Mouse (Mus musculus): ENCODE results near the gene Bcl2. TPM values are rescaled to one million over a fixed set of nuclear protein-coding genes. Genes with fewer than 3 reads are reported as not detected.

Bcl2 gene
- polyA plus RNA-seq, 1 experiment: 10.7 TPM

DNA sequence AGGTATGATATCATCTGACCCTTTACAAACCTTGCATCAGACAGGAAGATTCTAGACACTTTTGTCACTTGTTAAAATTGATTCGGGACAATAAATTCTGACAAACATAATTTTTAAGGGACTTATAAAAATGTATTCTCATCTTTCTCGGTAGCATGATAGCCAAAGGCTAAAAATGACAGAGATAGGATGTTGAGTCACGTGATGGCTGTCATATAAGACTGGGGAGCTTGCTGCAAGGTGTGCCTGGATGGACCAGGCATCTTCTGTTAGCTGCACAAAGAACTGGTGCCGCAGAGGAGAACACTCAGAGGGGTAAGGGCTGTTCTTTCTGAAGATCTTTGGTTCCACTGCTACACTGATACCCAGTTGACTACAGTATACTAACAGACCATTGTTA lies 112.8 kb downstream of the Bcl2 start:
- DNase-seq: no peak

GRCm38 (mm10) chr1:106600841-106601240 lies 113.2 kb downstream of the Bcl2 start:
- Histone ChIP-seq H3K27ac (ENCODE audit: control insufficient read depth, insufficient read depth, low read length) (peak overlapping the region; percentile 6; the same call in 1 of the 2 replicates), H3K4me3 (ENCODE audit: control insufficient read depth, insufficient read depth, low read length) (no peak overlapping the region), H3K27me3 (ENCODE audit: control insufficient read depth, insufficient read depth, low read length) (no peaks in the 10 kb centered on the region), H3K4me1 (replicated peaks; ENCODE audit: control insufficient read depth, insufficient read depth, low read length) (peaks cover 5% of the 10 kb centered on the region), H3K36me3 (ENCODE audit: control insufficient read depth, insufficient read depth, low read length) (no peaks in the 10 kb centered on the region)
- no peak for DNase-seq
- 7% methylated on average over 5 of the region's 5 CpGs for WGBS
- TF ChIP-seq POLR2A (IDR thresholded peaks at IDR 0.05; ENCODE audit: control insufficient read depth, extremely low read depth, insufficient read depth, low read length, poor library complexity) (no peak), CTCF (IDR thresholded peaks at IDR 0.05; ENCODE audit: borderline replicate concordance, control insufficient read depth, extremely low read depth, insufficient read depth, low read length, poor library complexity) (no peak)

More for the DNA sequence above, 112.8 kb downstream of the Bcl2 start:
- no peak for TF ChIP-seq CTCF (IDR thresholded peaks at IDR 0.05; ENCODE audit: borderline replicate concordance, control insufficient read depth, extremely low read depth, insufficient read depth, low read length, poor library complexity)
- TF ChIP-seq POLR2A (IDR thresholded peaks at IDR 0.05; ENCODE audit: control insufficient read depth, extremely low read depth, insufficient read depth, low read length, poor library complexity): no peak
- WGBS: 69% methylated on average over 4 of the region's 4 CpGs
- H3K27me3 ChIP-seq (ENCODE audit: control insufficient read depth, insufficient read depth, low read length): no peaks in the 10 kb centered on the region
- H3K27ac ChIP-seq (ENCODE audit: control insufficient read depth, insufficient read depth, low read length): peak overlapping the region; percentile 63
- H3K4me3 ChIP-seq (ENCODE audit: control insufficient read depth, insufficient read depth, low read length): no peak overlapping the region
- H3K36me3 ChIP-seq (ENCODE audit: control insufficient read depth, insufficient read depth, low read length): no peaks in the 10 kb centered on the region
- peaks cover 6% of the 10 kb centered on the region for H3K4me1 ChIP-seq (replicated peaks; ENCODE audit: control insufficient read depth, insufficient read depth, low read length)

- H3K27me3 ChIP-seq (ENCODE audit: control insufficient read depth, insufficient read depth, low read length): no peaks in the 10 kb centered on the region
- no peak for DNase-seq
- TF ChIP-seq POLR2A (IDR thresholded peaks at IDR 0.05; ENCODE audit: control insufficient read depth, extremely low read depth, insufficient read depth, low read length, poor library complexity): no peak
- TF ChIP-seq CTCF (IDR thresholded peaks at IDR 0.05; ENCODE audit: borderline replicate concordance, control insufficient read depth, extremely low read depth, insufficient read depth, low read length, poor library complexity): no peak
- H3K4me1 ChIP-seq (replicated peaks; ENCODE audit: control insufficient read depth, insufficient read depth, low read length): peaks cover 5% of the 10 kb centered on the region
- no peak overlapping the region for H3K4me3 ChIP-seq (ENCODE audit: control insufficient read depth, insufficient read depth, low read length)
- 89% methylated on average over 2 of the region's 2 CpGs for WGBS
- H3K36me3 ChIP-seq (ENCODE audit: control insufficient read depth, insufficient read depth, low read length): no peaks in the 10 kb centered on the region
- H3K27ac ChIP-seq (ENCODE audit: control insufficient read depth, insufficient read depth, low read length): no peak overlapping the region
Measured at GRCm38 (mm10) chr1:106598292-106598583, 115.8 kb downstream of the Bcl2 start.

DNA sequence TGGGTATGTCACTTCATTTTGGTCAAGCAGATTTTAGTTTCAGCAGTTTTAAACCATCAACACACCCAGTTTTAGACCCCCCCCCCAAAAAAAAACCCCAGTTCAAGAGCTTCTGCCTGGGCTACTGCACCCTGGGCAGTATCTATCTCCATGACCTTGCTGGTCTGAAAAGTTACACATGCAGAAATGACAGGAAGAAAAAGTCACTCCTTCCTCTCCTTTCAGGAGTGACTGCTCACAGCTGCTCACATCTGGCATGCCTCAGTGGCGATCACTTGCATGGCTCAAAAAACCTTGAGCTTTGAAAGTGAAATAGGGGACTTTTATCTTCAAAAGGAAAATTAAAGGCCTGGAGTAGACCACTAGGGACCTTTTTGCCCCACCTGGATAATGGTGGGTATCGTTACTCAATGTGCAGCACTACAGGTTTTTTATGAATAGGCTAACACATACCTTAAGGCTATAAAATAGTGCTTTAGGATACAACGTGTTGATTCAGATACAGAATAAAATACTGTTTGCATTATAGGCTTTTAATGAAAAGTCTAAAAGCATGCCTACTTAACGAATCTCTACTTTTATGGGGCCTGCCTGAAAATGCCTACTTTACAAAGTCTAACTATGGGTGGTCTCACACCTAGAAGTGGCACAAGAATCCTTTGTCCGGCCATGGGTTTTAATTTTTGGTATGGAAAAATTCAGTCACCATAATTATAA lies 116.3 kb downstream of the Bcl2 start:
- WGBS: 75% methylated on average over 5 of the region's 5 CpGs
- Histone ChIP-seq H3K4me1 (replicated peaks; ENCODE audit: control insufficient read depth, insufficient read depth, low read length) (peaks cover 1% of the 10 kb centered on the region), H3K27ac (ENCODE audit: control insufficient read depth, insufficient read depth, low read length) (no peak overlapping the region), H3K36me3 (ENCODE audit: control insufficient read depth, insufficient read depth, low read length) (no peaks in the 10 kb centered on the region), H3K4me3 (ENCODE audit: control insufficient read depth, insufficient read depth, low read length) (no peak overlapping the region), H3K27me3 (ENCODE audit: control insufficient read depth, insufficient read depth, low read length) (no peaks in the 10 kb centered on the region)
- TF ChIP-seq POLR2A (IDR thresholded peaks at IDR 0.05; ENCODE audit: control insufficient read depth, extremely low read depth, insufficient read depth, low read length, poor library complexity) (no peak), CTCF (IDR thresholded peaks at IDR 0.05; ENCODE audit: borderline replicate concordance, control insufficient read depth, extremely low read depth, insufficient read depth, low read length, poor library complexity) (no peak)
- no peak for DNase-seq

- H3K36me3 ChIP-seq (ENCODE audit: control insufficient read depth, insufficient read depth, low read length): no peaks in the 10 kb centered on the region
- WGBS: 100% methylated on average over 1 of the region's 1 CpGs
- H3K27ac ChIP-seq (ENCODE audit: control insufficient read depth, insufficient read depth, low read length): no peak overlapping the region
- no peak overlapping the region for H3K4me3 ChIP-seq (ENCODE audit: control insufficient read depth, insufficient read depth, low read length)
- H3K4me1 ChIP-seq (replicated peaks; ENCODE audit: control insufficient read depth, insufficient read depth, low read length): no peaks in the 10 kb centered on the region; the same call in none of the 2 replicates
- H3K27me3 ChIP-seq (ENCODE audit: control insufficient read depth, insufficient read depth, low read length): no peaks in the 10 kb centered on the region
- no peak for DNase-seq
- TF ChIP-seq POLR2A (IDR thresholded peaks at IDR 0.05; ENCODE audit: control insufficient read depth, extremely low read depth, insufficient read depth, low read length, poor library complexity) (no peak), CTCF (IDR thresholded peaks at IDR 0.05; ENCODE audit: borderline replicate concordance, control insufficient read depth, extremely low read depth, insufficient read depth, low read length, poor library complexity) (no peak)
Measured at GRCm38 (mm10) chr1:106596380-106596779, 117.7 kb downstream of the Bcl2 start.

- no peak for TF ChIP-seq POLR2A (IDR thresholded peaks at IDR 0.05; ENCODE audit: control insufficient read depth, extremely low read depth, insufficient read depth, low read length, poor library complexity)
- TF ChIP-seq CTCF (IDR thresholded peaks at IDR 0.05; ENCODE audit: borderline replicate concordance, control insufficient read depth, extremely low read depth, insufficient read depth, low read length, poor library complexity): no peak
- no peak overlapping the region for H3K27ac ChIP-seq (ENCODE audit: control insufficient read depth, insufficient read depth, low read length)
- H3K4me3 ChIP-seq (ENCODE audit: control insufficient read depth, insufficient read depth, low read length): no peak overlapping the region
- H3K27me3 ChIP-seq (ENCODE audit: control insufficient read depth, insufficient read depth, low read length): no peaks in the 10 kb centered on the region
- H3K4me1 ChIP-seq (replicated peaks; ENCODE audit: control insufficient read depth, insufficient read depth, low read length): no peaks in the 10 kb centered on the region; the same call in none of the 2 replicates
- WGBS: 80% methylated on average over 6 of the region's 6 CpGs
- no peaks in the 10 kb centered on the region for H3K36me3 ChIP-seq (ENCODE audit: control insufficient read depth, insufficient read depth, low read length)
- DNase-seq: no peak
Measured at GRCm38 (mm10) chr1:106595286-106595885, 118.7 kb downstream of the Bcl2 start.

Measured in thymus, adult 2 months (tissue).